Comparison of ENCODE assay signal across 8 mouse cellular contexts in genomic region chr7:80370649-80371040, GRCm38 (mm10). TPM values are rescaled to one million over a fixed set of nuclear protein-coding genes. Genes with fewer than 3 reads are reported as not detected.
DNase-seq lines count a peak whose midpoint lies in the region; ATAC-seq and TF ChIP-seq lines count a peak whose summit lies in the region.

No protein-coding gene starts in this region.

- H3K4me3 ChIP-seq in bone marrow, adult 2 months (replicated peaks; ENCODE audit: control insufficient read depth, low read depth, low read length) = peak overlapping the region; percentile 75
- H3K4me3 ChIP-seq in forebrain, embryonic 12.5 days (replicated peaks) = peak overlapping the region; percentile 94
- H3K4me3 ChIP-seq in heart, postnatal 0 days (ENCODE audit: low read depth, low read length) = peak overlapping the region; percentile 92
- peak overlapping the region; percentile 89 for H3K4me3 ChIP-seq in neural tube, embryonic 15.5 days (replicated peaks)

- peak; percentile 90 for DNase-seq in CD4-positive helper T cell, adult 2 months (ENCODE audit: low read depth, low spot score)
- DNase-seq in heart, postnatal 0 days (ENCODE audit: low spot score) = peak; percentile 65
- peak; percentile 85 to 89 for DNase-seq in kidney, postnatal 4 days
- DNase-seq in lung, adult 18-20 months = peak; percentile 81 to 83
- DNase-seq in testis, postnatal 10 days (ENCODE audit: low spot score) = peak; percentile 94

- ATAC-seq in forebrain, embryonic 12.5 days (ENCODE audit: low FRiP score) = peak; percentile 68
- peak; percentile 59 for ATAC-seq in heart, postnatal 0 days (ENCODE audit: insufficient read depth, low read depth)
- peak; percentile 82 for ATAC-seq in neural tube, embryonic 15.5 days (ENCODE audit: low FRiP score)

- TF ChIP-seq CTCF in bone marrow, adult 2 months (IDR thresholded peaks at IDR 0.05; ENCODE audit: control insufficient read depth, insufficient read depth, low read length) = no peak
- TF ChIP-seq CTCF in heart, postnatal 0 days (IDR thresholded peaks at IDR 0.05; ENCODE audit: low read depth) = no peak

- H3K4me2 ChIP-seq in forebrain, embryonic 12.5 days = peak overlapping the region; percentile 82
- peak overlapping the region; percentile 87 for H3K4me2 ChIP-seq in heart, postnatal 0 days (ENCODE audit: low read depth, low read length)
- peak overlapping the region; percentile 68 for H3K4me2 ChIP-seq in neural tube, embryonic 15.5 days

- no peak for TF ChIP-seq EP300 in heart, postnatal 0 days (IDR thresholded peaks at IDR 0.05; ENCODE audit: low read depth)

- no peaks in the 10 kb centered on the region for H3K9me3 ChIP-seq in forebrain, embryonic 12.5 days
- H3K9me3 ChIP-seq in heart, postnatal 0 days (replicated peaks; ENCODE audit: control insufficient read depth, low read length) = no peaks in the 10 kb centered on the region
- no peaks in the 10 kb centered on the region for H3K9me3 ChIP-seq in neural tube, embryonic 15.5 days (replicated peaks)

- 0% methylated on average over 31 of the region's 31 CpGs for WGBS in bone marrow, adult 2 months
- WGBS in forebrain, embryonic 12.5 days = under 1% methylated on average over 28 of the region's 31 CpGs
- 2% methylated on average over 29 of the region's 31 CpGs for WGBS in heart, postnatal 0 days
- under 1% methylated on average over 31 of the region's 31 CpGs for WGBS in neural tube, embryonic 15.5 days

- peaks cover 3% of the 10 kb centered on the region; the same call in 1 of the 2 replicates for H3K27me3 ChIP-seq in forebrain, embryonic 12.5 days
- H3K27me3 ChIP-seq in heart, postnatal 0 days (ENCODE audit: control insufficient read depth, insufficient read depth, low read length) = no peaks in the 10 kb centered on the region
- H3K27me3 ChIP-seq in neural tube, embryonic 15.5 days (replicated peaks) = no peaks in the 10 kb centered on the region

- peak overlapping the region; percentile 89 for H3K9ac ChIP-seq in forebrain, embryonic 12.5 days
- peak overlapping the region; percentile 83 for H3K9ac ChIP-seq in heart, postnatal 0 days (replicated peaks; ENCODE audit: low read depth, low read length)
- peak overlapping the region; percentile 95 for H3K9ac ChIP-seq in neural tube, embryonic 15.5 days (replicated peaks)

- peak overlapping the region; percentile 82 for H3K27ac ChIP-seq in bone marrow, adult 2 months (ENCODE audit: control insufficient read depth, insufficient read depth, low read depth, low read length, poor library complexity)
- H3K27ac ChIP-seq in forebrain, embryonic 12.5 days = peak overlapping the region; percentile 68
- peak overlapping the region; percentile 82 for H3K27ac ChIP-seq in heart, postnatal 0 days (ENCODE audit: low read depth)
- H3K27ac ChIP-seq in neural tube, embryonic 15.5 days (replicated peaks) = peak overlapping the region; percentile 91

- peaks cover 14% of the 10 kb centered on the region for H3K4me1 ChIP-seq in bone marrow, adult 2 months (ENCODE audit: control insufficient read depth, insufficient read depth, low read length)
- peaks cover 16% of the 10 kb centered on the region for H3K4me1 ChIP-seq in forebrain, embryonic 12.5 days
- H3K4me1 ChIP-seq in heart, postnatal 0 days (ENCODE audit: control insufficient read depth, insufficient read depth) = 0 out of 2 replicates have a peak, but pooled peaks cover 10% of the 10 kb centered on the region
- peaks cover 25% of the 10 kb centered on the region for H3K4me1 ChIP-seq in neural tube, embryonic 15.5 days

- peak; percentile 29; the same call in 1 of the 2 replicates for TF ChIP-seq POLR2A in bone marrow, adult 2 months (IDR thresholded peaks at IDR 0.05; ENCODE audit: borderline replicate concordance, control insufficient read depth, low read depth, low read length)

- peaks cover 30% of the 10 kb centered on the region for H3K36me3 ChIP-seq in forebrain, embryonic 12.5 days (replicated peaks)
- H3K36me3 ChIP-seq in heart, postnatal 0 days (replicated peaks; ENCODE audit: control insufficient read depth, insufficient read depth, low read length) = peaks cover 29% of the 10 kb centered on the region
- H3K36me3 ChIP-seq in neural tube, embryonic 15.5 days = peaks cover 31% of the 10 kb centered on the region

RNA-seq across cellular contexts. Expression of gene Man2a2, which starts 0.5 kb away (rescaled TPM):
- 25.1 and 40.0 TPM in 2 replicates for polyA plus RNA-seq in bone marrow, adult 2 months (2011; ENCODE audit: insufficient read depth, insufficient read length, low replicate concordance, missing spikeins)
- polyA plus RNA-seq in forebrain, embryonic 12.5 days (2016; fragmentation: Nextera tagmentation; extraction: Ambion mirVana) = 23.8 and 26.0 TPM in 2 replicates
- 30.2 and 55.2 TPM in 2 replicates for total RNA-seq in heart, postnatal 0 days (2014; rRNA removed; ENCODE audit: low replicate concordance)
- polyA plus RNA-seq in heart, postnatal 0 days (2015; fragmentation: Nextera tagmentation; extraction: Ambion mirVana) = 7.2 and 7.7 TPM in 2 replicates
- 25.5 and 26.9 TPM in 2 replicates for polyA plus RNA-seq in neural tube, embryonic 15.5 days (2015; fragmentation: Nextera tagmentation; extraction: Ambion mirVana)

RNA-seq across cellular contexts. Expression of gene Fes, which starts 17.1 kb away (rescaled TPM):
- 143 and 311 TPM in 2 replicates for polyA plus RNA-seq in bone marrow, adult 2 months (2011; ENCODE audit: insufficient read depth, insufficient read length, low replicate concordance, missing spikeins)
- 6.6 and 7.4 TPM in 2 replicates for polyA plus RNA-seq in forebrain, embryonic 12.5 days (2016; fragmentation: Nextera tagmentation; extraction: Ambion mirVana)
- 13.5 and 23.1 TPM in 2 replicates for total RNA-seq in heart, postnatal 0 days (2014; rRNA removed; ENCODE audit: low replicate concordance)
- 9.2 and 9.7 TPM in 2 replicates for polyA plus RNA-seq in heart, postnatal 0 days (2015; fragmentation: Nextera tagmentation; extraction: Ambion mirVana)
- polyA plus RNA-seq in neural tube, embryonic 15.5 days (2015; fragmentation: Nextera tagmentation; extraction: Ambion mirVana) = 4.5 and 7.7 TPM in 2 replicates

RNA-seq across cellular contexts. Expression of gene Hddc3, which starts 27.7 kb away (rescaled TPM):
- polyA plus RNA-seq in bone marrow, adult 2 months (2011; ENCODE audit: insufficient read depth, insufficient read length, low replicate concordance, missing spikeins) = 5.0 and 16.2 TPM in 2 replicates
- polyA plus RNA-seq in forebrain, embryonic 12.5 days (2016; fragmentation: Nextera tagmentation; extraction: Ambion mirVana) = 24.4 and 28.3 TPM in 2 replicates
- 19.8 and 28.5 TPM in 2 replicates for total RNA-seq in heart, postnatal 0 days (2014; rRNA removed; ENCODE audit: low replicate concordance)
- polyA plus RNA-seq in heart, postnatal 0 days (2015; fragmentation: Nextera tagmentation; extraction: Ambion mirVana) = 14.5 and 17.8 TPM in 2 replicates
- polyA plus RNA-seq in neural tube, embryonic 15.5 days (2015; fragmentation: Nextera tagmentation; extraction: Ambion mirVana) = 20.7 and 20.8 TPM in 2 replicates

RNA-seq across cellular contexts. Expression of gene Unc45a, which starts 29.8 kb away (rescaled TPM):
- polyA plus RNA-seq in bone marrow, adult 2 months (2011; ENCODE audit: insufficient read depth, insufficient read length, low replicate concordance, missing spikeins) = 10.8 and 43.9 TPM in 2 replicates
- 43.5 and 45.5 TPM in 2 replicates for polyA plus RNA-seq in forebrain, embryonic 12.5 days (2016; fragmentation: Nextera tagmentation; extraction: Ambion mirVana)
- 21.6 and 44.5 TPM in 2 replicates for total RNA-seq in heart, postnatal 0 days (2014; rRNA removed; ENCODE audit: low replicate concordance)
- 11.0 and 12.5 TPM in 2 replicates for polyA plus RNA-seq in heart, postnatal 0 days (2015; fragmentation: Nextera tagmentation; extraction: Ambion mirVana)
- 58.2 and 59.0 TPM in 2 replicates for polyA plus RNA-seq in neural tube, embryonic 15.5 days (2015; fragmentation: Nextera tagmentation; extraction: Ambion mirVana)

RNA-seq across cellular contexts. Expression of gene Furin, which starts 34.6 kb away (rescaled TPM):
- 22.2 and 31.0 TPM in 2 replicates for polyA plus RNA-seq in bone marrow, adult 2 months (2011; ENCODE audit: insufficient read depth, insufficient read length, low replicate concordance, missing spikeins)
- polyA plus RNA-seq in forebrain, embryonic 12.5 days (2016; fragmentation: Nextera tagmentation; extraction: Ambion mirVana) = 3.3 and 4.3 TPM in 2 replicates
- total RNA-seq in heart, postnatal 0 days (2014; rRNA removed; ENCODE audit: low replicate concordance) = 67.6 and 79.0 TPM in 2 replicates
- polyA plus RNA-seq in heart, postnatal 0 days (2015; fragmentation: Nextera tagmentation; extraction: Ambion mirVana) = 16.9 and 18.9 TPM in 2 replicates
- polyA plus RNA-seq in neural tube, embryonic 15.5 days (2015; fragmentation: Nextera tagmentation; extraction: Ambion mirVana) = 5.6 and 6.2 TPM in 2 replicates

Comparison
In these comparisons a context has a peak if more than half of its experiments do, and no peak if none do; other contexts are left out.
1. Peak in every context shown above with its lines: DNase-seq, ATAC-seq, H3K4me3 ChIP-seq and H3K27ac ChIP-seq.
2. RNA of gene Fes, which starts 17.1 kb away (polyA plus RNA-seq): 143 to 311 TPM in bone marrow, adult 2 months; 9.2 to 9.7 TPM in heart, postnatal 0 days, 6.6 to 7.4 TPM in forebrain, embryonic 12.5 days and 4.5 to 7.7 TPM in neural tube, embryonic 15.5 days; every median in the first group is over 10 times any median in the second.